Mouse (Mus musculus) CH12.LX (cell line): ENCODE measurements around the gene Ank3.

Experiments used
- CHD1 ChIP-seq: IDR thresholded peaks from 2 replicates; pipeline ENCODE4 v1.6.1; 2012; ENCODE audit warnings: low read depth, low read length, improper control_type of control experiment, inconsistent platforms
- CHD2 ChIP-seq: IDR thresholded peaks from 2 replicates; pipeline ENCODE4 v1.6.1; 2011; ENCODE audit warnings: low read length, improper control_type of control experiment
- CTCF ChIP-seq, 2 experiments: IDR thresholded peaks in 1 of 2; conservative IDR thresholded peaks in 1 of 2; 2 replicates each; pipeline ENCODE4 v1.5.1; 2011 to 2012; ENCODE audit warnings: low read depth in 2 of 2, low read length in 2 of 2, improper control_type of control experiment in 1 of 2, inconsistent platforms in 1 of 2, mild to moderate bottlenecking in 1 of 2, moderate library complexity in 1 of 2
- ETS1 ChIP-seq: conservative IDR thresholded peaks from 2 replicates; pipeline ENCODE4 v1.6.1; 2012; ENCODE audit warnings: low read depth, mild to moderate bottlenecking, inconsistent platforms, low read length, improper control_type of control experiment, moderate library complexity
- IRF4 ChIP-seq: IDR thresholded peaks from 2 replicates; pipeline ENCODE4 v1.6.1; 2014; ENCODE audit warnings: low read depth, mild to moderate bottlenecking, inconsistent platforms, low read length, improper control_type of control experiment
- MAFK ChIP-seq: IDR thresholded peaks from 2 replicates; pipeline ENCODE4 v1.6.1; 2011; ENCODE audit warnings: low read length, improper control_type of control experiment; ENCODE audit not compliant: insufficient replicate concordance
- MEF2A ChIP-seq: IDR thresholded peaks from 2 replicates; pipeline ENCODE4 v1.6.1; 2014; ENCODE audit warnings: low read depth, mild to moderate bottlenecking, inconsistent platforms, low read length, improper control_type of control experiment, borderline replicate concordance
- MXI1 ChIP-seq: IDR thresholded peaks from 2 replicates; pipeline ENCODE4 v1.6.1; 2011; ENCODE audit warnings: mild to moderate bottlenecking, low read depth, low read length, improper control_type of control experiment
- NRF1 ChIP-seq: IDR thresholded peaks from 2 replicates; pipeline ENCODE4 v1.6.1; 2014; ENCODE audit warnings: low read depth, mild to moderate bottlenecking, inconsistent platforms, low read length, improper control_type of control experiment, moderate library complexity
- SMC3 ChIP-seq: IDR thresholded peaks from 2 replicates; pipeline ENCODE4 v1.6.1; 2011; ENCODE audit warnings: low read depth, low read length, improper control_type of control experiment
- ZKSCAN1 ChIP-seq: IDR thresholded peaks from 2 replicates; pipeline ENCODE4 v1.6.1; 2012; ENCODE audit warnings: low read depth, inconsistent platforms, low read length, improper control_type of control experiment, borderline replicate concordance
- ZMIZ1 ChIP-seq: IDR thresholded peaks from 2 replicates; pipeline ENCODE4 v1.6.1; 2012; ENCODE audit warnings: low read depth, mild to moderate bottlenecking, inconsistent platforms, low read length, improper control_type of control experiment

DNA sequence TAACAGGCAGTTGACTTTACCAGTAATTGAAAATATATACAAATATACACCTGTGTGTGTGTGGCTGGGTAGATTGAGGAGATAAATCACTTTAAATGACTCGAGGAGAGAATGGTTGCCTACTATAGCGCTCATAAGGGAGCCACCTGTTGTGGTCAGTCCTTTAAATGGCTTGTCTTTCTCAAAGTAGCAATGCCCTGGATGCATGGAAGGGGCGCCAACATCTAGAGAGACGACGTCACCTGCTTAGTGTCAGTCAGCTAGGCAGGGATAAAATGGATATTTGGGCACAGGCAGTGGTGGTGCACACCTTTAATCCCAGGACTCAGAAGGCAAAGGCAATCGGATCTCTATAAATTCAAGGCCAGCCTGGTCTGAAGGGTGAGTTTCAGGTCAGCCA is 29.3 kb upstream of the Ank3 start:
- TF ChIP-seq CHD2 (no peak), CTCF (conservative IDR thresholded peaks at IDR 0.05 in 1 of 2, IDR thresholded peaks at IDR 0.05 in 1 of 2; ENCODE audit: low read depth in 2 of 2, low read length in 2 of 2) (no peak), ETS1 (no peak), IRF4 (no peak), MXI1 (no peak), SMC3 (no peak), MAFK (no peak), NRF1 (no peak), MEF2A (no peak), ZMIZ1 (no peak), ZKSCAN1 (no peak), CHD1 (no peak)
